Mouse (Mus musculus) thymus, postnatal 14 days (tissue): Measurements from ENCODE around the gene Sync.
A peak's percentile ranks its signal among the peaks of the same experiment; 100 is the strongest.

Experiments used
- DNase-seq: peaks from one replicate; pipeline ENCODE4 v3.0.0; 2021

The Sync gene

DNA sequence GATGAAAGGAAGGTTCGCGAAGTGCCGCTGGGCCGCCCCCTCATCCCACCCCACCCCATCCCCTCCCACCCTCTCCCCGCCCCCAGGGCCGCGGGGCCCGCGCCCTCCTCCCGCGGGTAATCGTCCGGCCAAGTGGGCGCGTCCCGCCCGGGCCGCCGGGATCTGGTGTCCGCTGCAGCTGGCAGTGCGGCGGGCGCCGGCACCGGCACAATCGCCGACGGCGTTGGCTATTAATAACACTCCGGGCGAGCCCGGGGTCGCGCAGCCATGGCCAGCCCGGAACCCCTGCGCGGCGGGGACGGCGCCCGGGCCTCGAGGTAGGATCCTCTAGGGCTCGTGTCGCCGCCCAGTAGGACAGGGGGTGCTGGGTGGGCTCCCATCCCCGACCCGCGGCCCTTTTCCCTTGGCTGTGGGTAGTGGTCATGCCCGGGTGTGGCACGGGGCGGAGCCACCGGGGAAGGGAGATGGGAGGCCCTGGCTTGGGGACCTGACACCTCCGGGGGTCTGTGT is at the start of gene Sync:
Gene Sync (plus strand): TSS at position 146 of the 510 bp plus-strand sequence.
- DNase-seq = no peak

DNA sequence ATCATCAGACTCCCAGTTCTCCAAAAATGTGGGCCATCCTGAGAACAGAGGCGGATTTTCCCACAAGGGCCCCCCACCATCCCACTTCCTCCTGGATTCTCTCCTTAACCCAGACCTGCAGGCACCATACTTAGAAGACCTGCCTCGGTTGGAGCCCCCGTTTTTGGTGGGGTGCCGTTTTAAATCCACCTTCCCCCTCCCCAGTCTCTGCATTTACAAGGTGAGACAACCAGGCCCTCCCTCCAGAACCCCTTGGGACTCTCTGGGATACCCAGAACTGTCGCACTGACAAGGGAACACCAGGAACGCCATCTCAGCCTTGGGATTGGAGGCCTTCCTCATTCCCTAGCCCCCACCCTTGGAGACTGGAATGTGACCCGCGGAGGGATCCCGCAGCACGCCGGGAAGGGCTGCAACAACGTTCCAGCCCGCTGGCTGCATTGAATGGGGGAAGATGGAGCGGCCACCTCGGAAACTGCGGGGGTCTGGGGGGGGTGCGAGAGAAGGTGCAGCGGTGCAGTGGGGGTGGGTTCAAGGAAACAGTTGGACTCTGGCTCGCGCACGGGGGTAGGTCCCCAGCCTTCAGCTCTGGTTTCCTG is 49.5 kb upstream of the Sync start:
- DNase-seq = no peak

DNA sequence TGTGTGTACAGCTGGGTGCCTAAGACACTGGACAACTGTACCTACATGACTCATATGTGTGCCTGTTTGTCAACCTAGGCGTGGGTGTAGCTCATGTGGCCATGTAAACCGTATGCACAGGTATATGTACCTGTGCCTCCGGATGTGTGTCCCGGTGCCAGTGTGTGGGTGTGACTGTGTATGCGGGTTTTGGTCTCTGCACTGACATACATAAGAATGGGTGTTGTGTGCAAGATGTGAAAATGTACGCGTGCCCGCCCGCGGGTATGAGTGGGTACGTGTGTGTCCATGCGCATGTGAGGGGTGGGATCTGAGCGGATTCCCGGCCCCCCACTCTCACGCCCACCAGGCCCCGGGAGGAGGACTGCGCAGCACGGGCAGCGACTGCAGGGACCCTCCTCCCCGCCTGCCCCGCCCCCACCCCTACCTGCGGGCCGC is 48.8 kb upstream of the Sync start:
- DNase-seq = no peak

DNA sequence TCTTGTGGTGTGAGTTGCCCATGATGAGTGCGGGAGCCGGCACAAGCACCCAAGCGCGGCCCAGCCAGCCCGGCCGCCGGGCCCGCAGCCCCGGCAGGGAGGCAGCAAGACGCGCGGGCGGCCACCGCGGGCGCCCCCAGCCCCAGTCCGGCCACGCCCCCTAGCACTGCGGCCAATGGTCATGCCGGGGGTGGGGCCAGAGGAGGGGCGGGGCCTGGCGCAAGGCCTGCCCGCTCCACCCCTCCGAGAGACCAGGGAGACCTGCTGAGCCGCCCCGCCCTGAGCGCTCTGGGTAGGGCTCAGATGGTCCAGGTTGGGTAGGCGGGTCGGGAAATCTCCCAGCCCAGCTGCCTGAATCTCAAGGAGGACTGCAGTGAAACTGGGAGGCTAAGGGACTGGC is 48.3 kb upstream of the Sync start:
- peak; percentile 44 for DNase-seq

DNA sequence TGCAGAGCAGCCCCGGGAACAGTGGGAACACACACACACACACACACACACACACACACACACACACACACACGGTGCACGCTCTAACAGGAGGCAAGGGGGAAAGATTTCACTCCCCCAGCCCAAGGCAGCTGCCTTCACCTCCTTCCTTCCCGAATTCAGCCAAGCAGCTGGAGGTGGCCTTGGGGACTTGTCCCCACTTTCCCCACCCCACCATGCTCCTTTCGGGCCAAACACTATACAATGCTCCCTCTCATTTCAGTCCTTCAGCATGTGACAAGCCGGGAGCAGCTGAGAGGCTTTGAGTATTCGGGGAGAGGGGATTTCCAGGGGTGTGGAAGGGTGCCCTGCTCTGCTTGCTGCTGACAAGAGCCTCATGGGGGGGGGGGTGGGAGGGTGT is 45.5 kb upstream of the Sync start:
- DNase-seq = no peak

DNA sequence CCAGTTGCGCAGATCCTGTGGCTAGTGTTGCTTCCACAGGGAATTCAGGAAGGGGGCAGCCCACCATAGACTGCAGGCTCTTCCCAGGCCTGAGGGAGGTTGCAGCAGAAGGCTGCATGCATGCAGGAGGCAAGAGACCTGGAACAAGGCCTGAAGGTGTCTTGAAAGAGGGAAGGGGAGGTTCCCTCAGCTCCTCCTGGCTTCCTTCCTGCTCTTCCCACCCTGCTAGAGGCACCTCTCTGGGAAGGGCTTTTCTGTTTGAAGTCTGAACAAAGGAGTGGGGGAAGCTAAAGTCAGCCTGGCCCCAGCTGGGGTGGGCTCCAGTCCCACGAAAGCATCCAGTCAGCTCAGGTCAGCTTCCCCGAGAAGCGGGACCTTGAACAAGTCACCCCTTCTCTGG is 45.1 kb upstream of the Sync start:
- DNase-seq = no peak

DNA sequence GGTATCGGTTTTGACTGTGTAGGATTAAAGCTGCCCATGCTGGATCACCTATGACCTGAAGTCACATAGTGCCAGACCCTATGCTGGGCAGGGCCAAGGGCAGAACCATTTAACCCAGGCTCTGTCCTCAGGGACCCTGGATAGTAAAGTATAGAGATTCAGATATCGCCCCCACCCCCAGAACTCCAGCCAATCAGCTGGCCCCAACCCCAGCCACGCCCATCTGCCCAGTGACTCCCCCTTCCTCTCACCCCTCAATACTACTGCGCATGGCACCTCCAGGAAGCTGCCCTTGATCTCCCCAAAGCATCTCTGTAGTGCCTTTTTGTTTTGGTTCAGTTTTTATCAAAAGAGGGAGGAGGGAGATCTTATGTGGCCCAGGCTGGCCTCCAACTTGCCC is 44.7 kb upstream of the Sync start:
- DNase-seq = peak; percentile 31

DNA sequence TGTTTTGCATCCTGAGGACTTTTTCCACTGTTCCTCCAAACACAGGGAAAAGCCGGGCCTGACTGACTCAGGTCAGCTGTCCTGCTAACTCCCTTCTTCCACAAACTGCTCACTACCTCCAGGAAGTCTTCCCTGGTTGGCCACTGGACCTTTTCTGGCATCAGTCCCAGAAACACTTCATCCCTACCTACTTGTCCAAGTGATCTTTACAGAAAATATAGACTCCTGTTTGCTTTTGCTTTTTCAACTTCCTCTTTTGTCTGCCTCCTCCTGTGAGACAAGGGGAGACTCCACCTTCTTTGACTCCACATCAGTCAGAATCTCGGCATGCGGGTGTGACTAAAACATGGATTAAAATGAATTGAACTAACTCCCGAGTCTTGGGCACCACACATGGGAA is 42.6 kb upstream of the Sync start:
- DNase-seq = no peak

DNA sequence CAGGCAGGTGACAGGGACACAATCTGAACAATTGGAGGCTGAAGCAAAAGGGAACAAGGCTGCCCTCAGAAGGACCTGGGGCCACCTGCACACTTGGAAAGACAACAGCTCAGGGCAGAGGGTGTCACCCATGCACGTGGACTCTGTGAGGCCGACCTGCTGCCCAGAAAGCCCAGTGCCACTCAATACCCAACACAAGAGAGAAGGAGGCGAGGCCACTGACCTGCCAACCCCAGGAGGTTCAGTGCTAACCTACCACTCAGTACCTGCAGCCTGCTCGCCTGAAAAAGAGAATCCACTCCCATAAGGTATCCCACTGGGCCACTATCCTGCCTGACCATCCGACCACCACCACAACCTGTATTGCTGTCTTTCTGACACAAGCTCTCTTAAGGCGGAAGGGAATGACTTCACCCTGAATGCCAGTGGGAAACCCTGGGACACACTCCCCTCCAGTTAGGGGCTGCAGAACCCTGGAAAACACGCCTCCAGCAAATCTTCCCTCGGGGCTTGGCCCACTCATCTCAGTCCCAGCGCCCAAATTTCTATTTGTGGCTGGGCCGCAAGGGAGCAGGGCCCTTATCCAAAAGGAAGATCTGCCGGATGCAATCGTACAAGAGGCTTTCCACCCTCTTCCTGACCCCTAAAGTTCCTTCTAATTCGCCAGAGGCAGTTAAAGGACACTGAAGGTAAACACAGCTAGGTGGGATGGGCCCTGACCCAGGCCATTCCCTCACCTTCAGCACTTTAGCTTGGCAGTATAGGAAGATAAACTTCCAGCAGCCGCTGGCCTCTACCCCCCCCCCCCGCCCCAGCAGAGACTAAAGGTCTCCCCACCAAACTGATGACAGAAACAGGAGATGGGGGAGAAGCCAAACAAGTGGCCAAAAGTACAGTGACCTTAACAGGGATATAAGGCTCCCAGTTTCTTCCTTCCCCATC is 40.8 kb upstream of the Sync start:
- no peak for DNase-seq

DNA sequence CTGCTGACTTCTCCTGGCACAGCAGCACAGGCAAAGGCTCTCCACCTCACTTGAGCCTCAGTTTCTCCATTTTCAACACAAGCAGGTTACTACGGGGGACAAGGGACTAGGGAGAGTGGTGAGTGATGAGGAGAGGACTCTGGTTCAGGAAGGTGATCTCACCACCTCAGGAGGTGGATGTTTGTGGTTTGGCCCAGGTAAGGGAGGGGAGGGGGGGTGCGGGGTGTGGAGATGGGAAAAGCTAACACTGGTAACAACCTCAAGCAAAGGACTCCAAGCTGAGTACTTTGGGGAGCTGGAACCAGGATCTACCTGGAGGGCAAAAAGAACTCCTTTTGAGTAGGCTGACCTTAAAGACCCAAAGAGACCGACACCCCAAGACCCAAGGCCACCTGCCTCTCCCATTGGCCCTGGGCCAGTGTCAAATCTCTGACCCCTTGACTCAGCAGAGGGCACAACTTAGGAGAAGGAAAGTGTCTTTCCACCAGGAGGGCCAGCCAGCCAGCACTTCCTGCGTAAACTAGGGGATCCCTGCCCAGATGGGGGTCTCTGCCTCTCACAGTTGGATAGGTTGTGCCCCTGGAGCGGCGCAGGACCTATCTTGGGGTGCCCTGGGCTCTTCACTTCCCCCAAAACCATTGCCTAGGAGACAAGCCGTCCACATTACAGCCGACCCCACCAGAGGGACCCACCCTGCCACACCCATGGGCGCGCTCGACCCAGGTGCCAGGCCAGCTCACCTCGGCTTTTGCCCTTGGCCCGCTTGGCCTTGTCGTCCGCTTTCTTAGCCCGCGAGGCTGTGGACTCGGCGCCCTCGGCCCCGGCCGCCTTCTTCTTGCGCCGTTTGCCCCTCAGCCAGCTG is 39.8 kb upstream of the Sync start:
- no peak for DNase-seq

DNA sequence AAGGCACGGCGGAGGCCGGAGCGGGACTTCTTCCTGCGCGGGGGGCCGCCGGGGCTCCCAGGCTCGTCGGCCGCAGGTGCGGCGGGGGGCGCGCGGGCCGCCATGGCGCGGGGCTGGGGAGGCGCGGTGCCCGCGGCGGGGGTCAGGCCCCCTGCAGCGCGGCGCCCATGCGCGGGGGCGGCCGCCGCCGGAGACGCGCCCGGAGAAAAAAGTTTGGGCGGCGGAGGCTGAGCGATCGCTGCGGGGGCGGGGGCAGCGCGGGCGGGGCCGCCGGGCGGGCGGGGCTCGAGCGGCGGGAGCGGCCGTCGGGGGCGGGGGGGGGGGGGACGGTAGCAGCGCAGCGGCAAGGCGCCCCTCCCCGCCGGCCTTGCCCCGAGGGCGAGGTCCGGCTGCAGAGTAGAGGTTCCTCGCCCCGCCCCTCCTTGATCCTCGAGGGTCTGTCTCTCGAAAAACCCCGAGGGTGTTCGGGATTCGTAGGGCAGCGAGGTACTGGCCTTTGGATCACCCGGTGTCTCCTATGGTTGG is 39.1 kb upstream of the Sync start:
- peak; percentile 26 for DNase-seq

DNA sequence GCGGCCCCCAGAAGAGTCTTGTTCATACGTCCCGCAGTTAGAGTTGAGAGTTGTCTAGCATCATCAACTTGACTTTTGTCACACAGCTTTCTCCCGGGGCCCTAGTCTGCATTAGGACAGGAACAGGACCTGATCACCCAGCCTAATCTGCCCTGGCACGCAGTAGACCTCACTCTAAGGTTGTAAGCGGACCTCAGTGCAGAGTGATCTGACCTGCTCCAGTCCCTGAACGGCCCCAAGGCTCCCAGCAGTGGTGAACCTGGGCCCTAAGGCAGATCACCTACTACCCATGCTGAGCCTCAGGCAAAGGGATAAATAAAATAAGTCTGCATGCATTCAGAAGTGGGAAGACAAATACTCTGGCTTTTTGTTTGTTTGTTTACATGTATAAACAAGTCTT is 38.1 kb upstream of the Sync start:
- no peak for DNase-seq

DNA sequence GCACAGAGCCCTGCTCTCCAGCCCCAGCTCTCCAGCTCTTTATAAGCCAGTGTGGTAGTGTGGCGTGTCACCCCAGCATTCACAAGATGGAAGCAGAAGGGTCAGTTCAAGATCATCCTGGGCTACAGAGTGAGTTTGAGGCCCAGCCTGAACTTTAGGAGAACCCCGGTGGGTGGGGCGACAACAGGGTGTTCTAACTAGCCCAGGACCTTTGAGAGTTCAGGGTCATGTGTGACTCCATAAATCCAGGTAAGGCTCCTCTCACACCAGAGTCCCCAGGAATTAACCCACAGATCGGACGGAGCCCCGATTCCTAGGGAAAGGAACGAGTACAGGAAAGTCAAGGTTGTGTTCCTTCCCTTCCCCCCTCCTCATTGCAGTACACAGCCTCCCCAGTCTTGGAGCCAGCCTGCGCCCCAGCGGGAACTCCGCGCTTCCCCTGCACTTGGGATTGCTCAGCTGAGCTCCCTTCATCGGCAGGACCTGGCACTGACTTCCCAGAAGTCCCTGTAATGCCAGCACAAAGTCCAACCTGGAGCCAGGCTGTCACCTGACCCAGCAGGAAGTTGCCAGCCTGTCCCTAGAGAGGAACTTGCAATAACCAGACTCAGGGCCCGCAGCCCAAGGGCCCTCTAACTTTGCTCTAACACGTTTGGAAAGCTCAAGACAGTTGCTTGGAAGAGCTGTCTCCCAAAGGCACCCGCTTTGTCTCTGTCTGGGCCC is 36.5 kb upstream of the Sync start:
- no peak for DNase-seq

DNA sequence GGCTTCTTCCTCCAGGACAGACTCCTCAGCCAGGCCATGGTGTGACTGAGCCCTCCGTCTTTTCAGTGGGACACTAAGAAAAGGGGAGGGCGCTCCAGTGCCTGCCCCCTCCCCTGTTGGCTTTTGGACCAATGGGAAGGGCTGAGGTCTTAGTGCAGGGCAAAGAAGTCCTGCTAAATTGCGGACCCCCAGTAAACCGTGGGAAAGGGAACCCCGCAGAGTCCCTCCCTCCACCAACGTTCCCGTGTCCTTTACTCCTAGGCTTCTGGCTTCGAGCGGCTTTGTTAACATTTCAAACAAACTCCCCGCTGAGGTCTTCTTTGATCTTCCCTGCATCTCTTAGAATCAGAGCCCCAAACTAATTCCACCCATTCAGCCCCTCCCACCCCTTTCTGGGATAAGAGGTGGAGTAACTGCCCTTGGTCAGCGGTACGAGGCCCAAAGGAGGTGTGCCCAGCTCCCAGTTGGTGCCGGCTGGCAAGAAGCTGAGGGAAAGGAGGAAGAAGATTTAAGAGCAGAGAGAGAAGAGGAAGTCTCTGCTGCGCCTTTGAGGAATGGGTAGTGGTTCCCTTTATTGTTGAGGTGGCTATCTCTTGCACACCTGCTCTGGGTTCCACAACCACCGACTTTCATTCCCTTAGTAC is 35.8 kb upstream of the Sync start:
- DNase-seq = no peak

DNA sequence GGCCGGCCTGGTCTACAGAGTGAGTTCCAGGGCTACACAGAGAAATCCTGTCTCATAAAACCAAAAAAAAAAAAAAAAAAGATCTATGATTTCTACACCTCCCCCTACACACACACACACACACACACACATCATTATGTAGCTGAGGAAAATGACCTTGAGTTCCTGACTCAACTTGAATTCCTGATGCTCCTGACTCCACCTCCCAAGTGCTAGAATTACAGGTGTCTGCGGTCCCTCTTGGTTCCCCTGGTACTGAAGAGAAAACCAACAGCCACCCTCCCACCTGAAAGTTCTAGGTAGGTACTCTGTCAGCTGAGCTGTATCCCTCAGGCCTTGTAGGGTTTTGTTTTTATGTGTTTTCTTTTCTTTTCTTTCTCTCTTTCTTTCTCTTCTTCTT is 34.9 kb upstream of the Sync start:
- DNase-seq = no peak

DNA sequence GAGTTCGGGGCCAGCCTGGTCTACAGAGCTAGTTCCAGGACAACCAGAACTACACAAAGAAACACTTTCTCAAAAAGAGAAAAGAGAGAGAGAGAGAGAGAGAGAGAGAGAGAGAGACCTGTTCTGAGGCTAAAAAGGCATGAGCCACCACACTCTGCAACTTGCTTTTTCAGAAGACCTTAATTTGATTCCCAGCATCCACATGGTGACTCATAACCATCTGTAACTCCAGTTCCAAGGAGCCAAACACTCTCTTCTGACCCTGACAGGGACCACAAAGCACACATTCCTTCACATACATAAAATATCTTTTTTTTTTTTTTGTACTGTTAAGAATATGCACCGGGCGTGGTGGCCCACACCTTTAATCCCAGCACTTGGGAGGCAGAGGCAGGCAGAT is 32.8 kb upstream of the Sync start:
- DNase-seq = no peak

DNA sequence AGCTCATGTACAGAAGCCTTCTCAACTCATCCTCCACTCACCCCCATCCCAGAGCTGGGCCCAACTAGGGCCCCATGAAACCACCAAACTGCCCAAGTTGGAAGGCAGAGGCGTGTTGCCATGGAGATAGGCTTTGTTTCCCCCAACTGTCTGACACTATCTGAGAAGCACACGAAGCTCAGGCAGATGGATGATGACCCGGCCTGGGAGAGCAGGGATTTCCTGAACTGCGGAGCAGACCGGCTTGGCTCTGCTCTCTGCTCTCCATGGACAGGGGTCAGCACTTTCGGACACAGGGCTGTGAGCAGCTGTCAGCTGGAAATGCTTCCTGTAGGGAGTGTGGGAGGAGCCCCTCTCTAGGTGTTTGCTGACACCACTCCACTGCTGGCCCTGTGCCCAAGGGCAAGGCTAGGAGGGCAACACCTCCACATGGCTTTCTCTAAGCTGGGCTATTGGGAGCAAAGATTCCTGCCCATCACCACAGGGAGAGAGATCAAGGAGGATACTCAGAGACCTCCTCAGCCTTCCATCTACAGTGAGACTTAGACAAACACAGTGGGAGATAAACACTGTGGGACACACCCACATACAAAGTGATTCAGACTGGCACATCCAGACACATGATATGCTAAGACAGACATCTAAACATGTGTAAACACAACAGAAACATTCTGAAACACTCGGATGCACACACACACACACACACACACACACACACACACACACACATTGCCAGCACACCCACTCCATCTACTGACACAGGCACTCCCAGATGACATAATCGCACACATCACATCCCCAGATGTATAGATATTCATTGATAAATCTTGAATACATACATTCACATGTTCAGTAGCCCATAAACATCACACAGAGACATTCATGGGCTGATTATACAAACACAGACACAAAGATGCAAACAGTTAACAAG is 30.7 kb upstream of the Sync start:
- DNase-seq = no peak

DNA sequence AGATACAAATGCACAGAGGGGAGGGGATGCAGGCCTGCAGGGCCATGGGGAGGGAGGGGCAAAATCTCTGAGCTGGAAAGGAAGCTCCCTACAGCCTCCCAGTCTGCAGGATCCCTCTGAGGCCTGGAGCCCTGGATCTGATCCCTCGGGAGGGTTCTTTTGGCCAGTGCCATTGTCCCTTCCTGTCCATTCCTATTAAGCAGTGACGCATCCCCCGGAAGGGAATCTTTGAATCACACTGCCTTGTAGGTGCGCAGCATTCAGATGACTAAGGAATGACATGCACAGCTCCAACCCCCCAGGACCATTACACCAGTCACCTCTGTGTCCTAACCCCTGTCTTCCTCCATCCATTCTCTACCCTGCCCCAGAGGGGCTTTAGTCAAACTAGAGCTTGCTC is 28.3 kb upstream of the Sync start:
- DNase-seq = no peak

DNA sequence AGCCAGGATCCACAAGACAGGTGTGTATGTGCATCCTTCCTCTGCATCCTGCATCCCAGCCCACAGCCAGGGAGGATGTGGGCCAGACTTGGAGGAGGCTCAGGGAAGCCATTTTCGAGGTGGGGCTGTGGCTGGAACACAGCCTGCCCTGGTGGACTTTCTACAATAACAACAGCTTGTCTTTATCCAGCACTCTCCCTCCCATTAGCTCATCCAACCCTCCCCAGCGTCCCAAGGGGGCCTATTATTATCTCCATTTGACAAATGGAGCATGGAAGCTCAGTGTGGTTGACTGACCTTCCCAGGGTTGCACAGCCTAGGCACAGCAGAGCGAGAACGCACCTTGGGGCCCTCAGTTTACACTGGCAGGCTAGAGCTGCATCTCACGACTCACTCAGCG is 26.7 kb upstream of the Sync start:
- no peak for DNase-seq

DNA sequence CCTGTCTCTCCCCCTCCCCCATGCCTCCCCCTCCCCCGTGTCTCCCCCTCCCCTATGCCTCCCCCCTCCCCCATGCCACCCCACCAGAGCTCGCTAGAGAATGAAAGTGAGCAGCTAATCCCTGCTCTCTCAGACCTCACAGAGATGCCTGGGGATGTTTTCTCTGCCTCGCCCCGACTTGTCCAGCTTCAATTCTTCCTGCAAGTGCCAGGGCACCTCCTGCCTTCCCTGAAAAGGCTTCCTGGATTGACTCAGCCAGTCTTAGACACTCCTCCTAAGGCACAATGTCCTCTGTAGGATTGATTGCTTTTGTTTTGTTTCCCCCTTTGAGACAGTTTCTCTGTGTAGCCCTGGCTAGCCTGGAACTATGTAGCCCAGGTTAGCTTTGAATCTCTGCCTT is 26.2 kb upstream of the Sync start, which contains the start of gene C77080:
Gene C77080 (minus strand): TSS at position 209 of the 400 bp plus-strand sequence.
- no peak for DNase-seq
